Mouse (Mus musculus) retina, adult 2 months (tissue): ENCODE data around the gene En1.

Experiments
- DNase-seq: peaks from one replicate; pipeline ENCODE4 v3.0.0-alpha.2; 2012; ENCODE audit warnings: low read depth, low spot score

The En1 gene

GRCm38 (mm10) chr1:120602031-120602730, at the start of gene En1:
TSS of gene En1 (plus strand) at chr1:120602418.
- no peak for DNase-seq

- DNase-seq, result no peak
Measured at GRCm38 (mm10) chr1:120556926-120557846, 45.0 kb upstream of the En1 start.

- DNase-seq, result no peak
Measured at GRCm38 (mm10) chr1:120558341-120559285, 43.6 kb upstream of the En1 start.

GRCm38 (mm10) chr1:120559911-120560310, 42.3 kb upstream of the En1 start:
- no peak for DNase-seq

- DNase-seq, result no peak
Measured at GRCm38 (mm10) chr1:120581306-120581705, 20.9 kb upstream of the En1 start.

GRCm38 (mm10) chr1:120585481-120585880, 16.7 kb upstream of the En1 start:
- DNase-seq, result no peak

GRCm38 (mm10) chr1:120586500-120587110, 15.6 kb upstream of the En1 start:
- DNase-seq, result peak; percentile 42

- no peak for DNase-seq
Measured at GRCm38 (mm10) chr1:120587431-120587830, 14.8 kb upstream of the En1 start.

GRCm38 (mm10) chr1:120587960-120588359, 14.3 kb upstream of the En1 start:
- no peak for DNase-seq

- DNase-seq, result no peak
Measured at GRCm38 (mm10) chr1:120588362-120589027, 13.7 kb upstream of the En1 start.

GRCm38 (mm10) chr1:120593236-120593919, 8.8 kb upstream of the En1 start:
- DNase-seq, result no peak

- no peak for DNase-seq
Measured at GRCm38 (mm10) chr1:120594603-120595002, 7.6 kb upstream of the En1 start.

GRCm38 (mm10) chr1:120595471-120596240, 6.6 kb upstream of the En1 start:
- DNase-seq, result no peak

GRCm38 (mm10) chr1:120596319-120596718, 5.9 kb upstream of the En1 start:
- no peak for DNase-seq

- DNase-seq, result no peak
Measured at GRCm38 (mm10) chr1:120596784-120597183, 5.4 kb upstream of the En1 start.

GRCm38 (mm10) chr1:120597271-120597670, 4.9 kb upstream of the En1 start:
- DNase-seq, result no peak

GRCm38 (mm10) chr1:120598196-120598940, 3.9 kb upstream of the En1 start:
- no peak for DNase-seq

GRCm38 (mm10) chr1:120599321-120600148, 2.7 kb upstream of the En1 start:
- no peak for DNase-seq
